Mouse (Mus musculus) liver, embryonic 14 days (tissue): Measurements from ENCODE around the gene Anxa5. TPM values are rescaled to one million over a fixed set of nuclear protein-coding genes. Genes with fewer than 3 reads are reported as not detected.

Experiments used
- polyA plus RNA-seq: library from polyadenylated mRNA; depleted of rRNA; stranded (reverse); fragments of >200 nt; gene quantifications from 2 replicates; pipeline ENCODE4 v1.2.3, GENCODE M21; 2012; rRNA removed

Anxa5 gene
- polyA plus RNA-seq: 45.5 and 53.0 TPM in 2 replicates

GRCm38 (mm10) chr3:36475532-36476087, at the start of gene Anxa5, which contains the start of gene 1810062G17Rik:
Anxa5 (minus strand) TSS chr3:36475894.
1810062G17Rik (plus strand) TSS chr3:36475937.

GRCm38 (mm10) chr3:36521073-36522060, 45.7 kb upstream of the Anxa5 start, which contains the start of gene Gm11549:
Gm11549 (minus strand) TSS chr3:36521813.

Other genes starting within 250 kb of the Anxa5 start
- 0.69 and 0.78 TPM in 2 replicates for gene 1810062G17Rik, start within 50 bp of the Anxa5 start, polyA plus RNA-seq
- gene Gm11549, start 45.9 kb upstream of the Anxa5 start, polyA plus RNA-seq: 0.01 TPM in 1 of 2 replicates, not detected in the other
- 28.0 and 33.3 TPM in 2 replicates for gene Exosc9, start 76.7 kb upstream of the Anxa5 start, polyA plus RNA-seq
- gene Ccna2, start 96.3 kb upstream of the Anxa5 start, polyA plus RNA-seq: 143 and 170 TPM in 2 replicates
- gene Bbs7, start 137.6 kb upstream of the Anxa5 start, polyA plus RNA-seq: 5.9 and 6.0 TPM in 2 replicates
- gene Trpc3, start 214.3 kb upstream of the Anxa5 start, polyA plus RNA-seq: 0.25 and 0.30 TPM in 2 replicates